Mouse (Mus musculus): ENCODE results near the gene Fam57b.
A peak's percentile ranks its signal among the peaks of the same experiment; 100 is the strongest.

The Fam57b gene

GRCm38 (mm10) chr7:126832036-126832598, 34.6 kb downstream of the Fam57b start:
- DNase-seq: peak; percentile 86

GRCm38 (mm10) chr7:126833294-126833693, 35.8 kb downstream of the Fam57b start:
- no peak for DNase-seq

GRCm38 (mm10) chr7:126843276-126843675, 45.8 kb downstream of the Fam57b start:
- DNase-seq: no peak

- DNase-seq: no peak
Observed at GRCm38 (mm10) chr7:126845516-126845915, 48.0 kb downstream of the Fam57b start.

- no peak for DNase-seq
Observed at GRCm38 (mm10) chr7:126847116-126847420, 49.6 kb downstream of the Fam57b start, which contains the start of gene Doc2a. Doc2a (plus strand) TSS chr7:126847416.

GRCm38 (mm10) chr7:126847421-126848398, 50.2 kb downstream of the Fam57b start:
- DNase-seq: no peak

- DNase-seq: no peak
Observed at GRCm38 (mm10) chr7:126848794-126849193, 51.3 kb downstream of the Fam57b start.

GRCm38 (mm10) chr7:126850161-126850560, 52.7 kb downstream of the Fam57b start:
- DNase-seq: no peak

- no peak for DNase-seq
Observed at GRCm38 (mm10) chr7:126851192-126851591, 53.7 kb downstream of the Fam57b start.

GRCm38 (mm10) chr7:126853454-126853853, 56.0 kb downstream of the Fam57b start:
- peak; percentile 87 for DNase-seq

- no peak for DNase-seq
Observed at GRCm38 (mm10) chr7:126855641-126856040, 58.2 kb downstream of the Fam57b start.

GRCm38 (mm10) chr7:126856741-126857420, 59.4 kb downstream of the Fam57b start:
- no peak for DNase-seq

GRCm38 (mm10) chr7:126860987-126861386, 63.5 kb downstream of the Fam57b start:
- DNase-seq: no peak

GRCm38 (mm10) chr7:126861429-126862130, 64.1 kb downstream of the Fam57b start, which contains the start of gene Hirip3:
Hirip3 (plus strand) TSS chr7:126861972.
- DNase-seq: peak; percentile 94

- DNase-seq: peak; percentile 93
Observed at GRCm38 (mm10) chr7:126862147-126862784, 64.8 kb downstream of the Fam57b start, which contains the start of gene Ino80e. Ino80e (minus strand) TSS chr7:126862377.

- DNase-seq: no peak
Observed at GRCm38 (mm10) chr7:126863791-126864190, 66.3 kb downstream of the Fam57b start.

- DNase-seq: no peak
Observed at GRCm38 (mm10) chr7:126867534-126867933, 70.1 kb downstream of the Fam57b start.

GRCm38 (mm10) chr7:126868003-126868402, 70.5 kb downstream of the Fam57b start:
- no peak for DNase-seq

GRCm38 (mm10) chr7:126869780-126870519, 72.5 kb downstream of the Fam57b start:
- no peak for DNase-seq

GRCm38 (mm10) chr7:126870520-126870891, 73.0 kb downstream of the Fam57b start:
- DNase-seq: no peak

GRCm38 (mm10) chr7:126877239-126877638, 79.8 kb downstream of the Fam57b start:
- no peak for DNase-seq

All from kidney, adult 11 months (tissue).